Mouse (Mus musculus): ENCODE data around the gene Wdr4.

- TF ChIP-seq POLR2A (IDR thresholded peaks at IDR 0.05; ENCODE audit: extremely low read depth, insufficient read depth, low read length), result no peak
- TF ChIP-seq CTCF (IDR thresholded peaks at IDR 0.05; ENCODE audit: low read depth, low read length), result no peak
Measured at GRCm38 (mm10) chr17:31546444-31547196, 26.8 kb upstream of the Wdr4 start.
